Mouse (Mus musculus): ENCODE data around the gene Agrp. TPM values are rescaled to one million over a fixed set of nuclear protein-coding genes. Genes with fewer than 3 reads are reported as not detected.

The Agrp gene
- total RNA-seq, 1 experiment = 0.71 TPM

GRCm38 (mm10) chr8:105573427-105573826 is 63.8 kb downstream of the Agrp start:
- Histone ChIP-seq H3K36me3 (ENCODE audit: control insufficient read depth, insufficient read depth, low read length, poor library complexity, severe bottlenecking) (no peaks in the 10 kb centered on the region), H3K9ac (ENCODE audit: insufficient read depth, low read depth, low read length, poor library complexity, severe bottlenecking) (no peak overlapping the region), H3K4me1 (ENCODE audit: control insufficient read depth in 2 of 2, insufficient read depth in 2 of 2, low read length in 2 of 2, poor library complexity in 1 of 2) (peaks cover 3% of the 10 kb centered on the region in 2 experiments; a peak in 3 of 4 replicates), H3K27ac (ENCODE audit: insufficient read depth, low read depth, low read length, poor library complexity, severe bottlenecking) (no peak overlapping the region), H3K9me3 (ENCODE audit: control insufficient read depth, insufficient read depth, low read depth, low read length) (no peaks in the 10 kb centered on the region), H3K4me3 (ENCODE audit: insufficient read depth in 1 of 2, low read depth in 1 of 2, low read length in 2 of 2, poor library complexity in 1 of 2, severe bottlenecking in 1 of 2) (no peak overlapping the region)
- TF ChIP-seq ZC3H11A (IDR thresholded peaks at IDR 0.05; ENCODE audit: borderline replicate concordance, low read depth, low read length) (no peak), CHD2 (IDR thresholded peaks at IDR 0.05; ENCODE audit: low read depth, low read length) (no peak), HCFC1 (IDR thresholded peaks at IDR 0.05; ENCODE audit: borderline replicate concordance, insufficient read depth, low read length) (no peak), MAFK (IDR thresholded peaks at IDR 0.05; ENCODE audit: insufficient read depth, low read depth, low read length) (no peak), ZNF384 (IDR thresholded peaks at IDR 0.05; ENCODE audit: low read depth, low read length) (peak; percentile 63)
- no peak for DNase-seq (ENCODE audit: low read depth, low spot score)
- in situ Hi-C loops (cut with MboI; ENCODE audit: low sequenced_read_pairs in 2 of 2, unreplicated experiment in 2 of 2) = no loop called here

GRCm38 (mm10) chr8:105571810-105572209 is 65.4 kb downstream of the Agrp start:
- H3K4me1 ChIP-seq (ENCODE audit: control insufficient read depth in 2 of 2, insufficient read depth in 2 of 2, low read length in 2 of 2, poor library complexity in 1 of 2) = peaks cover 4 to 8% of the 10 kb centered on the region in 2 experiments
- DNase-seq (ENCODE audit: low read depth, low spot score) = no peak
- in situ Hi-C loops (cut with MboI; ENCODE audit: low sequenced_read_pairs in 2 of 2, unreplicated experiment in 2 of 2) = no loop called here
- H3K36me3 ChIP-seq (ENCODE audit: control insufficient read depth, insufficient read depth, low read length, poor library complexity, severe bottlenecking) = no peaks in the 10 kb centered on the region
- no peak overlapping the region for H3K27ac ChIP-seq (ENCODE audit: insufficient read depth, low read depth, low read length, poor library complexity, severe bottlenecking)
- H3K9ac ChIP-seq (ENCODE audit: insufficient read depth, low read depth, low read length, poor library complexity, severe bottlenecking) = no peak overlapping the region
- no peaks in the 10 kb centered on the region for H3K9me3 ChIP-seq (ENCODE audit: control insufficient read depth, insufficient read depth, low read depth, low read length)
- no peak for TF ChIP-seq HCFC1 (IDR thresholded peaks at IDR 0.05; ENCODE audit: borderline replicate concordance, insufficient read depth, low read length)
- TF ChIP-seq CHD2 (IDR thresholded peaks at IDR 0.05; ENCODE audit: low read depth, low read length) = no peak
- TF ChIP-seq ZNF384 (IDR thresholded peaks at IDR 0.05; ENCODE audit: low read depth, low read length) = no peak
- no peak for TF ChIP-seq MAFK (IDR thresholded peaks at IDR 0.05; ENCODE audit: insufficient read depth, low read depth, low read length)
- TF ChIP-seq ZC3H11A (IDR thresholded peaks at IDR 0.05; ENCODE audit: borderline replicate concordance, low read depth, low read length) = no peak
- H3K4me3 ChIP-seq (ENCODE audit: insufficient read depth in 1 of 2, low read depth in 1 of 2, low read length in 2 of 2, poor library complexity in 1 of 2, severe bottlenecking in 1 of 2) = no peak overlapping the region

- Histone ChIP-seq H3K27ac (ENCODE audit: insufficient read depth, low read depth, low read length, poor library complexity, severe bottlenecking) (no peak overlapping the region), H3K9ac (ENCODE audit: insufficient read depth, low read depth, low read length, poor library complexity, severe bottlenecking) (peak overlapping the region; percentile 63), H3K4me3 (ENCODE audit: insufficient read depth in 1 of 2, low read depth in 1 of 2, low read length in 2 of 2, poor library complexity in 1 of 2, severe bottlenecking in 1 of 2) (peak overlapping the region; percentile 58 to 66), H3K9me3 (ENCODE audit: control insufficient read depth, insufficient read depth, low read depth, low read length) (no peaks in the 10 kb centered on the region), H3K36me3 (ENCODE audit: control insufficient read depth, insufficient read depth, low read length, poor library complexity, severe bottlenecking) (no peaks in the 10 kb centered on the region), H3K4me1 (ENCODE audit: control insufficient read depth in 2 of 2, insufficient read depth in 2 of 2, low read length in 2 of 2, poor library complexity in 1 of 2) (peaks cover 2 to 10% of the 10 kb centered on the region in 2 experiments; a peak in 2 of 4 replicates)
- no peak for DNase-seq (ENCODE audit: low read depth, low spot score)
- in situ Hi-C loops (cut with MboI; ENCODE audit: low sequenced_read_pairs in 2 of 2, unreplicated experiment in 2 of 2) = no loop called here
- TF ChIP-seq HCFC1 (IDR thresholded peaks at IDR 0.05; ENCODE audit: borderline replicate concordance, insufficient read depth, low read length) (no peak), ZC3H11A (IDR thresholded peaks at IDR 0.05; ENCODE audit: borderline replicate concordance, low read depth, low read length) (no peak), CHD2 (IDR thresholded peaks at IDR 0.05; ENCODE audit: low read depth, low read length) (no peak), MAFK (IDR thresholded peaks at IDR 0.05; ENCODE audit: insufficient read depth, low read depth, low read length) (no peak), ZNF384 (IDR thresholded peaks at IDR 0.05; ENCODE audit: low read depth, low read length) (no peak)
Measured at GRCm38 (mm10) chr8:105566703-105567595, 70.2 kb downstream of the Agrp start.

- Histone ChIP-seq H3K36me3 (ENCODE audit: control insufficient read depth, insufficient read depth, low read length, poor library complexity, severe bottlenecking) (no peaks in the 10 kb centered on the region), H3K9me3 (ENCODE audit: control insufficient read depth, insufficient read depth, low read depth, low read length) (no peaks in the 10 kb centered on the region), H3K4me1 (ENCODE audit: control insufficient read depth in 2 of 2, insufficient read depth in 2 of 2, low read length in 2 of 2, poor library complexity in 1 of 2) (peaks cover 2 to 10% of the 10 kb centered on the region in 2 experiments; a peak in 2 of 4 replicates), H3K27ac (ENCODE audit: insufficient read depth, low read depth, low read length, poor library complexity, severe bottlenecking) (no peak within 1 kb of the TSS), H3K4me3 (ENCODE audit: insufficient read depth in 1 of 2, low read depth in 1 of 2, low read length in 2 of 2, poor library complexity in 1 of 2, severe bottlenecking in 1 of 2) (peak within 1 kb of the TSS; percentile 78 to 81), H3K9ac (ENCODE audit: insufficient read depth, low read depth, low read length, poor library complexity, severe bottlenecking) (peak within 1 kb of the TSS; percentile 83)
- DNase-seq (ENCODE audit: low read depth, low spot score) = peak; percentile 99
- in situ Hi-C loops (cut with MboI; ENCODE audit: low sequenced_read_pairs in 2 of 2, unreplicated experiment in 2 of 2) = no loop called here
- TF ChIP-seq HCFC1 (IDR thresholded peaks at IDR 0.05; ENCODE audit: borderline replicate concordance, insufficient read depth, low read length) (peak; percentile 74), ZC3H11A (IDR thresholded peaks at IDR 0.05; ENCODE audit: borderline replicate concordance, low read depth, low read length) (no peak)
Measured at GRCm38 (mm10) chr8:105565952-105566702, 71.1 kb downstream of the Agrp start, which contains the start of gene Atp6v0d1. Gene Atp6v0d1 (minus strand): TSS chr8:105566047.

Measured in ES-E14 (cell line).